Mouse (Mus musculus) ES-CJ7 (cell line): ENCODE data around the gene Grid1.

Experiments used
- DNase-seq: peaks from one replicate; pipeline ENCODE4 v3.0.0; 2011; ENCODE audit warnings: low read depth, low spot score

Grid1 gene

DNA sequence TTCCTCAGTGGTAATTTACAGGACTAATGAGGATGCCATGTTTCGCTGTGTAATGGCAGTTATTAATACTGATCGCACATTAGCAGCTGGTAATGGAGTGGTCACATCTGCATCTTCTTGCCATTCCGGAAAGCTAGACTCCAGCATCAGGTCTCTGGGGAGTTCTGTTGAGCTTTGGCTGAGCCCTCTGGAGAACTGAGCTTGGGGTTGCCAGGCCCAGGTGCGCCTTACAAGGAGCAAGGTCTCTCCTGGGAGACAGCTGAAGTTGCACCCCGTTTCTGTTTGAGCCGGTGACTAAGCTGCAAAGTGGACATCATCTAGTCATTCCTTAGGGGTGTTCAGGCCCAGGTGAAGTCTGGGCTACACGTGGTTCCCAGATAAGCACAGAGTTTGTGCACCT, 186.8 kb downstream of the Grid1 start:
- DNase-seq: no peak

DNA sequence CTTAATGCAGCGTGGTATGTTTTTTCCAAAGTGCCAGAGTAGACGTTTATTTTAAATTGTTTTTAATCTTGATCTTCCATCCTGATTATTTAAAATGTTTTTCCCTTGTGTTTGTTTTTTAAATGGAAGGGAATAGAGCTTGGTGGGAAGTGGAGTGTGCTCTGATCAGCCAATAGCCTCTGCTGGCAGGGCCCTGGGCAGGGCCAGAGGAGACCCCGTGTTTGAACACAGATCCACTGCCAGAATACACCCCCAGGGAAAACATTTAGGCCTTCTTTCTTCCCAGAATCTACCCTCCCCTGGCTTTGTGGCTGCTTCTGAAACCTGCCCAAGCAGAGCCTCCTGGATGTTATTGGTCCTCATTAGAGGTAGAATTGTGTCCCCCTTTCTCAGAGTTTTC, 188.8 kb downstream of the Grid1 start:
- DNase-seq: no peak

DNA sequence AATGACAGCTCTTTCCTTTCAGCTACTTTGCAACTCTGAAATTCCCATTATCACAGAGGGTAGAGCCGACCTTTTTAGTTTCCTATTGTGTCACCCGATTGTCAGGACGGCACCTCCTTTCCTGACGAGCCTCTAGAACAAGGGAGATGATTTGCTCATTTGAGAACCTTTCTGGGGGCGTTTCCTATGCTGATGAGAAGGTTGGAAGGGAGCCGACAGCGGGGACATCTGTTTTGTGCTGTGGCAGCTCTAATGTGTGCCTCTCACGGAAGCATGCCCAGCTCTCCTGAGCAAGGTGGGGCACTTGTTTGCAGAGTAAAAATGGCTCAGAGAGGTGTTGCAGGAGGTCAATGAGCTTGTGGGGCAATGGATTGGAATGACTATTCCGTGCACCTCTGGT, 189.2 kb downstream of the Grid1 start:
- peak; percentile 55 for DNase-seq

DNA sequence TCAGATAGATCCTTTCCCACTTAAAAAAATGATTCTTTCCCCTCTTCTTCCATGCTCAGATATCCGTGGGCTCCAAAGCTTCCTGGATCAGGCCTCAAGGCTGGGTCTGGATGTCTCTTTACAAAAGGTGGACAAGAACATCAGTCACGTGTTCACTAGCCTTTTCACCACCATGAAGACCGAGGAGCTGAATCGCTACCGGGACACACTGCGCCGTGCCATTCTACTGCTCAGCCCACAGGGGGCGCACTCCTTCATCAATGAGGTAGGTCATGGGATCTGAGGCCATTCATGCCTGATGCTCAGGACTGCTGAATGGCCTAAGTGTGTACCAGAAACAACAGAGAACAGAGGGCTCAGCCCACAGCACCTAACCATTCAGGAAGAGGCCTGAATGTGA, 206.8 kb downstream of the Grid1 start:
- peak; percentile 30 for DNase-seq

DNA sequence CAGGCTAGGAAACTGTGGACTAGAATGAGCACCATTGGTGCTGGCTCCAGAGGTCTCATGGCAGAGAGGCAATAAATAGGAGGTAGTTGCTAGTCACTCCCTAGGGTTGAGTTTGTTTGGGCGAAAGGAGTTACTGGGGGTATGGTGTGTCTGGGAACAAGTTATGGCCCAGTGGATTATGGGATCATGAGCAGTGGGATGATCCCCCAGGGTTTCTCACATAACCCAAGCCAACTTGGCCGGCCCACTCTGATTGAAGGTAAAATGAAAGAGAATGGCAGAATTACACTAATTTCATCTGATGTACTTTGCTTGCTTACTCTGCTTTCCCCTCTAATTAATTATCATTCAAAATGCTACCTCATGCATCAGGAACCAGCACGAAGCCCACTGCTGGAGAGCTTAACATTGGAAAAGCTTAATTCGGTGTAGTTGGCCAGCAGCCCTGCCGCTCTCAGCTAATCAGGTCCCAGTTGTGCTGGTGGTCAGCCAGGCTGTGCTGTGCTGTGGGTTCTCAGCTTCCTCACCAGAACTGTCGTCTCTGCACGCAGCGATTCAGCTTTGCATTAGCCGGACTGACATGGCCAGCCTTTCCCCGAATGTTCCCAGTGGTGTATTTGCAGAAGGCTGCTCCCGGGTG, 207.7 kb downstream of the Grid1 start:
- DNase-seq: no peak

DNA sequence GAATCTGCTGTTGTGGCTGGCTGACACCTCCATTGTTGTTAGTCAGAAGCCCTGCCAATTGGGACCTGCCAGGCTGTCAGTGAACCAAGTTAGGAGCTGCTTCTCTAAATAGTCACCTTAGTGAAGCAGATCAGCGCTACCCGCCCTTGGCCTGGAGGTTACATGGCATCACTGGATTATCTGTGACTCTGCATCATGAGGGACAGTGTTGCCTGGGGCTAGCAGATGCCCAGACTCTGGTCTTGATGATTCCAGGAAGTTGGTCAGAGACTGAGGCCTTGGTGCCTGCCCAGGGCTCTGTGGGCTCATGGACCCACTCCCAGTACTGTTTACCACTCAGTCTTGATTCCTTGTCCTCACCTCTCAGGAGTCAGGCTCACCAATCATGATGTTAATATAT, 209.7 kb downstream of the Grid1 start:
- no peak for DNase-seq

DNA sequence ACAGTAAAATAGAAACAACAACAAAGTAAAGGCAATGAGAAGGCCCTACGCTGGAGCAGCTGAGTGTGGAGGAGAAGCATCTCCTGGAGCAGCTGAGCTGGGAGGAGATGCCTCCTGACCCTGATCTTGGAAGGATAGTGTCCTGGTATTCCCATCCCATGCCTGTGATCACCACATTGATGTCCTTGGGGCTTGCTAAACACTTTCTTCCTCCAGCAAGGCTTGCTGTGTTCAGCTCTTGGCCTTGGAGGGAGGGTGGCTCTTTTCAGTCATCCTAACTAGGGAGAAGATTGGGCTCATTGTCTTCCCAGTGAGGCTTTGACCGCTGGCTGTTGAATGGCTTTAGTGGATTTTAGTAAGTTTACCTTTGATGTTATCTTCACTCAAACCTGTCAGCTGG, 210.4 kb downstream of the Grid1 start:
- no peak for DNase-seq

DNA sequence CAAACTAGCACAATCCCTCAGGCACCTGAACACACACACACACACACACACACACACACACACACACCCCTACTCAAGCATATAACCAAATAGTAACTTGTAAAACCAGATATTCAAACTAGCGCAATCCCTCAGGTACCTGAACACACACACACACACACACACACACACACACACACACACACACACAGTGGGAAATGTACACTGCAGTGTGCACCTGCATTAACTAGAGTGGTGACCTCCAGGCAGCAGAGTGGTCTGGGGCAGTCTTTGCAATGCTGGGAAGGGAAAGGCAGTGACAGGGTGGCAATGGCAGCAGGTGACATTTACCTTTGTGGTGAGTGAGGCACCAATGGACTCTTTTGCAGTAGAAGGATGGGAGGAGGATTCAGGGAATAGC, 212.4 kb downstream of the Grid1 start:
- no peak for DNase-seq

DNA sequence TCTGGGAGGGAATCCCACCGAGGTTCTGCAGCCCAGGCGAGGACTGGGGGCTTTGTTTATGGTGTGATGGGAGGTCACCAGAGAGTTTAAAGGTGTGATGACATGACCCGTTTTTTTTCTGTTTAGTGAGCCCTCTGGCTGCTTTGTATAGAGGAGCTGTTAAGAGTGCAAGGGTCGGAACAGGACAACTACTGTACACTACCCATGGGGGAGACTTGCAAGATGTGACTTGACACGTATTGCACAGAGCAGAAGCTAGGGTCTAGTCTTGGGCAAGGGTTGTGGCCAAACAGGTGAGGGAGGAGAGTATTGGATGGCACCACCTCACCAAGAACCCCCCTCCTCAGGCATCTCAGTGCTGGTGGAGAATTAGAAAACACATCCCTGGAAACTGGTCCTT, 224.4 kb downstream of the Grid1 start:
- no peak for DNase-seq

DNA sequence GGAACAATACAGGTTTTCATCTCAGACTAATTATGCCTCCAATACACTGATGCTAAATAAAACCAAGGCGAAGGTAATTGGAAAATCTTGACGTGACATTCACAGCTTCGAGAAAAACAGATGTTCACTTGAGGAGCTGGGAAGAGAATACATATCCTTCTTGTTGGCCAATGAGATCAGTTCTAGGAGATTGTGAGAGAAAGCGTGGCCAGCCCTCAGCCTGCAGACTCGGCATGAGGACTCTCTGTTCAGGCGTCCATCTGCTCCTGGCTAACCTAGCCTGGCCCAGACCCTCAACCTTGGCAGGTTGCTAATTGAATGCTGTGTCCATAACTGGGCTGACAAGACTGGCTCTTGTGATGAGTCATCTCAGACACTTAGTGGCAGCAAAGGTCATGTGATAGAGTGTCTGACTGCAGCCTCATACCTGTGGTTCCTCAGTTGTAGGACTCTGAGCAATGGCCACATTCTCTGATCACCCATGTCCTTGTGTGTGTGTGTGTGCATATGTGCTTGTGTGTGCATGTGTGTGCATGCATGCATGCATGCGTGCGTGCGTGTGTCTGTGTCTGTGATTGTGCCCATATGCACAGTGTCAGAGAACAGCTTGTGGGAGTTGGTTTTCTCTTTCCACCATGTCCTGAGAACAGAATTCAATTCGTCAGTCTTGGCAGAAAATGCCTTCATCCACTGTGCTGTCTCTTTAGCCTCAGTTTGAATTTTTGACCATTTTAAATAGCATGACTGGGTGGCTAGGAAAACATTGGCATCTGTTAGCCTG, 225.2 kb downstream of the Grid1 start:
- no peak for DNase-seq

DNA sequence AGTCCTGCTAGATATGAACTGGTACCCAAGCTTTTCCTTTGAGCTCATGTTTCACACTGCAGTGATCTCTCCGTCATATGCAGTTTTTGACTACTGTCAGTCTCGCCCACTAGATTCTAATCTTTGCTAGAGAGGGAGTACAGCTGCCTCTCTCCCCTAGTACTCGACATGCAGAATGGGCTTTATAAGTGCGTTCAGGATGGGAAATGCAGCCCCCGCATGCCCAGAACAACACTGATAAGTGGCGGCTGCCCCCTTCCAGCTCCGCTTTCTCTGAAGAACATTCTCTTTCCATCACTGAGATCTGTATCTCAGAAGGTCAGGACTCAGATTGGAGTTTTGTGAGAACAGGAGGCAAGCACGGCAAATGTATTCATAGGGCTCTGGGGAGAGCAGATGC, 229.3 kb downstream of the Grid1 start:
- no peak for DNase-seq

DNA sequence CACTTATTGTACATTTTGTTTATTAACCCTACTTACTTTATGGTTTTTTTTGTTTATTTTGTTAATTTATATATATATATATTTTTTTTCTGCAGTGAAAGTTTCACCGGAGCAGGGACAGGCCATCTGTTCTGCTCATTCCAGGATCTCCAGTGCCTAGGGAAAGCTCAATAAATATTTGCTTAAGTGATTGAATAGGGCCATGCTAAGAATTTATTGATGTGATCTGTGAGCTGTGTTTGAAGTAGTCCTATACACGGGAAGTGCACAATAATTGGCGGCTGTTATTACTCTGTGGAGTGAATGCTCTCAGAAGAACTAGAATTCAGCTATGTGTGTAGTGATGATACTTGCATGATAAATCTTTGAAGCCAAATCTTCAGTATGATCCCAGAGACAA, 234.2 kb downstream of the Grid1 start:
- no peak for DNase-seq

DNA sequence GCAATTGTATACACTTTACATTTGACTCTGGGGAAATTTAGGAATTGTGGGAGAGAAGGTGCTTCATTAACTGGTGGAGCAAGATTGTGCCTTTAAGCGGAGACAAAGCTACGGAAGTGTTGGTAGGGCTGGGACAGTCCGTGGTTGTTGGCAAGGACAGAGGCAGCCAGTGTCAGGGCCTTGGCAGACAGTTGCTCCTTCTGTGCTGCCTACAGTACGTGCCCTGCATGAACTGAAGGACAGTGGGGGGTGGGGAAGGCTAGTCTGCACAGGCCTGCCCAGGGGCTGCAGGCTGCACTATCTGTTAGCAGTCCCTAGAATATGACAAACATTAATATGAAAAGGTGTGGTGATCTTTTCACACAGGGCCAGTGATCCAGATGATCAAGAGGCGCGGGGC, 254.7 kb downstream of the Grid1 start:
- no peak for DNase-seq

DNA sequence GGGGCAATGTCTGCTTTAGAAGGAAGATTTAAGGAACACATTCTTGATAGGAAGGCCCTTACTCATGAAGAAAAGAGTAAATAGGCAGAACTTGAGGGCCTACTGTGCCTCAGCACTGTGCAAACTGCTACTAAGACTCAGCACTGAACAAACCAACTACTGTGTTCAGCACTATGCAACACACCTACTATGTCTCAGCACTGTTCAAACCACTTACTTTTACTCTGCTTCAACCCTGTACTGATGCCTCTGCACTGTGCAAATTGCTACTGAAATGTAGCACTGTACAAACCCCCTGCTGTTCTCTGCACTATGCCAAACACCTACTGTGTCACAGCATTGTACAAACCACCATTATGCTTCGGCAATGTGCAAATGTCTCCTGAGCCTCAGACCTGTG, 260.0 kb downstream of the Grid1 start:
- no peak for DNase-seq

DNA sequence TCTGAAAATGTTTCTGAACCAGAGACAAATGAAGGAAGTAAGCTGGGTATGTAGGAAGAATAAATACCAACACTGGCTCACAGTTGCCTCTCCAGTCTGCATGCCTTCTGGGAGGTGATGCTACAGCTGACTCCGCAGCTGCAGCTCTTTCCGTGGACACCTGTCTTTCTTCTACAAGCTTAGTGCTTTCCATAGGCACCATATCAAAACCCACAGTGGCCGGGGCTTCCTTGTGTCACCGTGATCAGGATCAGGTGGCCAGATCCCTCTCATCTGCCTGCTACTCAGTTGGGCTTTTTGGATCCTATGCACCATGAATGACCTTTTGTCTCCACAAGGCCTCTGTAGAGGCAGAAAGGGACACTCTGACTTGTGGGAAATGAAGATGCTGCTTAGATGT, 272.7 kb downstream of the Grid1 start:
- no peak for DNase-seq

DNA sequence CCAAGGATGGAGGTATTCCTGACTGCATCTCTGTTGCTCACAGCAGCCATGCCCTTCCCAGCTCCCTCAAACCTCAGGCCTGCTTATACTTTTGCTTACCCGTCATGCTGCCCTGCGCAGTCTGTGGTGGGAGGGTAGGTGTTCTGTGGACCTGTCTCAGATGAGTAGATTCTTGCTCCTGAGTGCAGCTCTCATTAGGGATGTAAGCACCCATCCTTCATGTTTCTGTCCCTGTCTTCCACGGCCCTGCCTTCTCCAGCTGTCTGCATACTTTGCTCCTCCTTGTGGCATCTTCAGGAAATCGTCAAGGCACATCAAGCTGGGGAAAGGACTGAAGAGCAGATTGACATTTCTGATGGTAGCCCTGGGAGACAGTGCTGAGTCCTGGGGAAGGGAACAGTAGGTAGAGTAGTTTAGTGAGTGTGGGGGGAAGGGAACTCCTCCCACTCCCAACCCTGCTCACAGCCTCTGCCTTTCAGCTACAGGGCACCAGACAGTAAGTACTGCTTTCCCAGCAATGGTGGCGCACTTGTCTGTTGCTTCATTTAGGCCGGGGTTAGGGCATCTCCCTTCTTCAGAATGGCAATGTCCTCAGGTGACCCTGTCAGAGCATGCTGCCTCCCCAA, 273.8 kb downstream of the Grid1 start:
- peak; percentile 8 for DNase-seq

DNA sequence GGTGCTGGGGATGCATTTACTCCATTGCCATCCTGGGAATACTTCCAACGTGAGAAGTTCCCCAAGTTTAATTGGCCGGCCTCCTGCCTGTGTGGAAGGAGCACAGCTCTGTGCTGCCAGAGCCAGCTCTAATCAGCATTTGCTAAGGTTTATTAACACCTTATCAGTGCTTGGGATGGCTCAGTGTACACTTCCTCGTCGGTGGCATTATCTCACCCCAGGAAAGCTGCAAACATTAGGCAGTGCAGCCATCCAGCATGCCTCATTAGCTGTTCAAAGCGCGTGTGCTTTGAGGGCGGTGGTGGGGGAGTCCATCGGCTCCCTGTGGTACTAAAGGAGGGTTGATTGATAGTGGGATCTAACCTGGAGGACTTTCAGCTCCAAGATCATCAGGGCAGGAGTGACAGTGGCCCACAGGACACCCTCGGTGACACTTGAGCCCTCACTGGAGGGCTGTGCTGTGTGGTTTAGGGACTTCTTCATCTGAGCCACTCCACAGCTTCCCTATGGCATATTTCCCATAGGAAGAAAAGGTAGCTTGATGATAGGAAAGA, 275.7 kb downstream of the Grid1 start:
- DNase-seq: no peak

DNA sequence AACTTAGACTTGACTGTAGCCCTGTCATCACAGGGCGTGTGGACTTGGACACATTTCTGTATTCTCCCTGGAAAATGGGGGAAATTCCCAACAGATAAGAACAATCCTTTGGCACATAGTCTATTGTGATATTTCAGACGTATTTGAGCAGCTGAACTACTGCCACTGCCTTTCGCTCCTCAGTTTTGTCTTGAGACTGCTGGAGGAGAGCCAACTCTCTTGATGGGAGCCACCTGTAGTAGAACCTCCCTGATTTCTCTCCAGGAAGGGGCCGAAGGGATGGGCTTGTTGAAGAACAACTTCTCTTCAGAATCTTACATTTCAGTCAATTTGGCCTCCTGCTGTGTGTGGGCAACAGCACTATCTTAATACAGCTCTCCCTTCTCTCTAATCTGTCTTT, 276.2 kb downstream of the Grid1 start:
- DNase-seq: no peak

DNA sequence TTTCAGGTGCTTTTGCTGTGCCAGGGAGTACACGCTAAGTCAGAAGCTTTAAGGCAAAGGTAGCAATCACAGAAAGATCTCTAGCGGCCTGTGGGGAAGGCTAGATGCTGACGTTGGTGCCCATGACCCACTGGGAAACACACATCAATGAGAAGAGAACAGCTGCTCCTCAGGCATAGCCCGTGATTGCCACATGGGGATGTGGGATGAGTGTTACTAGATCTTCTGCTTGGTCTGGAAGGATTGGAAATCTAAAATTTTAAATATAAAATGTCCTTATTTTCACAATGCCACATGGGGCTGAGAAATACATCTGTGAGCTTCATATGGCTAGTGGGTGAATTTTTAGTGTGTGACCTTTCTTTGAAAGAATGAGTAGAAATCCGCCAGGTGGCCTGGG, 277.3 kb downstream of the Grid1 start:
- DNase-seq: no peak

DNA sequence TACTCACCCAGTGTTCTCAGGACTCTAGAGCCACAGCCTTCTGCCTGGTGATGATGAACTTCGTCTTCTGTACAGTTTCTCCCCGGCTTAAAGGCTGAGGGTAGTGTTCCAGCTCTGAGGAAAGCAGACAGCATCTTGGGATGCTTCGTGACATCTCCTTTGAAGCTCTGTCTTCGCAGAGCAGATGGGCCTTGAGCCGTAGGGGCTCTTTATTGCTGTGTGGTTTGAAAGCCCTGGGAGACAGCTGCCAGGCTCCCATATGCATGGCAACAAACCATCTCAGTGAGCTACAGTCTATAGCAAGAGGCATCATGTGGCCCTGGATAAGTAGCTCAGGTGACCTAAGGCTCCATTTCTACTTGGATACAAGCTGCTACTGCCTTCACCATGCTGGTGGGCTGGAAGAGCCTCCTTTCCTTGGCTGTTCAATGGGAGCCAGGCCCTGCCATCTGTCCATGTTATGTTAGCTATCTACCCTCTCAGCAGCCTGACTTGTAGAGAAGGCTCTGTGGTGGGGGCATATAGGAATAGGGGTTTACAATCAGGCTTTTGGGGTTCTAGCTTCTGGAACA, 283.8 kb downstream of the Grid1 start:
- no peak for DNase-seq

DNA sequence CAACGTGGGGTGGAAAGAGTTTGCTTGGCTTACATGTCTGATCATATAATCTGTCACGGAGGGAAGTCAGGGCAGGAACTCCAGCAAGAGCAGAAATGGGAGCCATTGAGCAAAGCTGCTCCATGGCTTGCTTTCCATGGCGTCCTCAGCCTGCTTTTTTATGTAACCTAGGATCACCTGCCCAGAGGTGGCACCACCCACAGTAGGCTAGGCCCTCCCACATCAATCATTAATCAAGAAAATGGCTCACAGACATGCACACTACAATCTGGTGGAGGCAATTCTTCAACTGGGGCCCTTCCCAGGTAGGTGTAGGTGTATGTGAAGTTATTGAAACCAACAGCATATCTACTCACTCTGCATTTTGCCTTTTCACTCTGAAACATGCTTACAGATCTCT, 287.7 kb downstream of the Grid1 start:
- no peak for DNase-seq

DNA sequence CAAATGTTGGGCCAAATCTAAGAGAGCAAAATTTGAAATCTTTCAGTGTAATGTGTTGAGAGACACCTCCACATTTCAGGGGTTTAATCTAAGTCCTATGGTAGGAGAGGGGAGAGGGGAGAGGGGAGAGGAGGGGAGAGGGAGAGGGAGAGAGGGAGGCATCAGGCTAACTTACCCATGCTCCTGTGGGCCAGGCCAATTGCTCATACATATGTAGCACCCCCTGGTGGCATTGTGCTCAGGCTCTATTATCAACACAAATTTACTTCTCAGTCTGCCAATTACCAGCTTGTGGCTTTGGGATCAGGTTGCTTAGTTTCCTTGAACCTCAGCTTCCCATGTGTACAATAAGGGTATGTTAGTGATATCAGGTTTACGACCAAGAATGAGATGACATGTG, 291.0 kb downstream of the Grid1 start:
- peak; percentile 62 for DNase-seq
